Mouse (Mus musculus) lung, adult 18-20 months (tissue): ENCODE measurements around the gene Cdc25b.

Experiments used
- DNase-seq, 2 experiments: peaks; one replicate each; pipeline ENCODE4 v3.0.0; 2022; ENCODE audit warnings: mixed read lengths in 2 of 2

Gene Cdc25b

GRCm38 (mm10) chr2:131160671-131161111 lies 26.1 kb upstream of the Cdc25b start:
- peak; percentile 36 to 44 for DNase-seq

DNA sequence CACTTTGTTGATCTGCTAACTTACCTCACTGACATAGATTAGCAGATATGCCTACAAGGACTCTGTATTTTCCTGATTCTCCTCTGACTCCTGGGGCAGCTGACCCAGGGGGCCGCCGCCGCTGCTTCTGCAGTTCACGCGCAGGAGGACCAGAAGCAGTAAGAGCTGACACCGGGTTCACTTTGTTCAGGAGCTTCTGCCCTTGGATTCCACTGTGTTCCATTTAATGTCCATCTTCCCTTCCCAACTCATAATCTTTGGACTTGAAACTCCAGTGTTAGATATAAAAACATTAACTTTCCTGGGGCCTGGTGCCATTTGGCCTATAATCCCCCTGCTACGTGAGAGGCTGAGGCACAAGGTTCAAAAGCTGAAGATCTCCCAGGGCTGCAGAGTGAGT lies 22.8 kb upstream of the Cdc25b start:
- no peak for DNase-seq

GRCm38 (mm10) chr2:131166172-131166571 lies 20.6 kb upstream of the Cdc25b start:
- no peak for DNase-seq

- DNase-seq = no peak
Measured at GRCm38 (mm10) chr2:131167984-131168383, 18.8 kb upstream of the Cdc25b start.

- no peak for DNase-seq
Measured at GRCm38 (mm10) chr2:131168914-131169313, 17.8 kb upstream of the Cdc25b start.

DNA sequence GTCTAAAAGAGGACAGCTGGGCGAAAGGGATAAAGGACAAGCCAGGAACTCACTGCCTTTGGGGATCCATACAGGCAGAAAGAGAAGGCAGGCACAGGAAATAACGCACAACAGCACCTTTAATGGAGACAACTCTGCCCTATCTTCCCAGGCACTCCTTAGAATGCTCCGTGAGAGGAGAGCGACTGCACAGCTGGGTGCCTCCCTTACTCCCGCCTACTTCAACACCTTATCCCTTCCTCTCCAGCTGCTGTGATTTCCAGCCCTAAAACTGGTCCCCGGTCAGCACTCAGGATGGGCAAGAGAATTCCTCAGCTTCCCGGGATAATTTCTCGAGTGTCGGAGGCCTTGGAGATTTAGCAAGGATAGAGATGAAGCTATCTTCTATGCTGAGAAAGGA lies 15.8 kb upstream of the Cdc25b start:
- no peak for DNase-seq

GRCm38 (mm10) chr2:131171401-131172104 lies 15.2 kb upstream of the Cdc25b start:
- DNase-seq = peak; percentile 81 to 85

GRCm38 (mm10) chr2:131172322-131172721 lies 14.4 kb upstream of the Cdc25b start:
- DNase-seq = no peak

DNA sequence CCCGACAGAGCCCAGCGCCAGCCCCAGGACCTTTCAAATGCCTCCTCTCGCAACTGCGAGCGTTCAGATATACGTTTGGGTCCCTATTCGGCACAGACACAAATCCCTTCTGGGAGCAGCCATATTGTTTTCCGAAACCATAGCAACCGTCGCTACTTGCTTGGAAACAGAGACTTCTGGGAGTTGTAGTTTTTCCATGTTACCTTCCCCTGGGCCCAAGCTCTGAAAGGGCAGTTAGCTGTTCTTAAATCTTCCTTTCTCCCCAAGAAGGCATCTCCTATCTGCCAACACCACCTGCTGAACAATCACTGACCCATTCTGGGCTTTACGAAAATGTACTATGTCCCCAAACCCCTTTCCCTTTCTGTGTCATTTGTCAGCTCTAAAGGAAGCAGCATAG lies 12.0 kb upstream of the Cdc25b start:
- peak; percentile 61 to 71 for DNase-seq

DNA sequence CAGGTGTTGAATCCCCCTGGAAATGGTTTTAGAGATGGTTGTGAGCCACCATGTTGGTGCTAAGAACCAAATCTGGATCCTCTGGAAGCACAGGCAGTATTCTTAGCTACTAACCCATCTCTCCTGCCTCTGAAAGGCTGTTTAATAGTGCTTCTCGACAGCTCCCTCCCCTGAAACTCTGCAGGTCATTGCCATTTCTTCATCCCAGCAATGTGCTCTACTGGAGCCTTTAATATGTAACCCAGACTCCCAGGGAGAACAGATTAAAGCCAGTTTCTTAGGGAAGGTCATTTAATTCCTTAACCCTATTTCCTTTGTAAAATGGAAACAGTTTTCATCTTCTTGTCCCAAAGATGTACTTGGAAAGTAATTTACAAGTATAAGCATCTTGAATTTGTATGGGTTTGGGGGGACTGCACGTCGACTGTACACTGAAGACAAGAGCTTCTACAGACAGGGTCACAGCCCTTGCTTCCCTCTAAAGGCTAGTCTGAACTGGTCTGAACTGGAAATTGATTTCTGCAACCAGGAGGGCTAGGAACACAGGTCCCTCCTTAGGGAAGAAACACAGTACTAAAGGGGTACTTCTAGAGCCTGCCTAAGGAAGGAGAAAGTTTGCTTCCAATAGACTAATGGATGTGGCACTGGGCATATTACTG lies 11.3 kb upstream of the Cdc25b start:
- DNase-seq = no peak

- no peak for DNase-seq
Measured at GRCm38 (mm10) chr2:131175945-131176309, 10.8 kb upstream of the Cdc25b start.

GRCm38 (mm10) chr2:131176491-131176890 lies 10.3 kb upstream of the Cdc25b start:
- peak; percentile 77 to 84 for DNase-seq

GRCm38 (mm10) chr2:131177932-131178331 lies 8.8 kb upstream of the Cdc25b start:
- no peak for DNase-seq

GRCm38 (mm10) chr2:131178828-131179245 lies 7.9 kb upstream of the Cdc25b start:
- peak in 1 of 2 experiments; percentile 36 for DNase-seq

- peak; percentile 60 to 71 for DNase-seq
Measured at GRCm38 (mm10) chr2:131179246-131179886, 7.4 kb upstream of the Cdc25b start.

GRCm38 (mm10) chr2:131179990-131180587 lies 6.7 kb upstream of the Cdc25b start, which contains the start of gene Cenpb:
Gene Cenpb (minus strand): TSS chr2:131180067.
- peak; percentile 78 to 86 for DNase-seq

DNA sequence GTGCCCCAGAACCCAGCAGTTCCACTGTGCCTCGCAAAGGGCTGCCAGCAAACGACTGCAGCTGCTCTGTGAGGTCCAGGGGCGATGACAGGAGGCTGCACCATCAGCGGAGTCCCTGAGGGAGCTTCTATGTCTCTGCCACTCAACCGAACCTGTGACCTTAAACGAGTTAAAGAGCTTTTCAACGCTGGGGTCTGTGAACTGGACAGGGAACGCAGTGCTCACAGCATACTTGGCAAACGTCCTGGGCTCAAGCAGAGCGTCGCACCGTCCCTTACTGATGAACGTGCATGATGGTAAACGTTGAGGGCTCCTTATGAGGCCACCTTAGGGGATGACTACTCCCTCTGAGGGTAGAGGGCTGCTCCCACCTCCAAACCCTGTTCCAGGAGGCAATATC lies 406 bp upstream of the Cdc25b start:
- DNase-seq = no peak

DNA sequence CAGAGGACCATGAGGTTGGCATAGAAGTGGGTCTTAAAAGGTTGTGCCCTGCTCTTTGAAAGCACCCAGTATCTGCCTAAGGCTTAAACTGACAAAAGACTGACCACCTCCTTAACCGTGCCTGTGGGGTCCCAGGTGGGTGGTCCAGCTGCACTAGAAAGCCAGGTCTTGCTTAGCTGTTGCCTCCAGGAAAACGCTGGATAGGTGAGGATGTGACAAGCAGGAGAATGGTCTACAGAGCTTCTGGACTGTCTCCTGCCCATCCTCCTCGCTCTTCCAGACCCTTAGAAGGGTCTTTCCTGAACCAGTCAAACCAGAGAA lies 813 bp downstream of the Cdc25b start:
- no peak for DNase-seq

DNA sequence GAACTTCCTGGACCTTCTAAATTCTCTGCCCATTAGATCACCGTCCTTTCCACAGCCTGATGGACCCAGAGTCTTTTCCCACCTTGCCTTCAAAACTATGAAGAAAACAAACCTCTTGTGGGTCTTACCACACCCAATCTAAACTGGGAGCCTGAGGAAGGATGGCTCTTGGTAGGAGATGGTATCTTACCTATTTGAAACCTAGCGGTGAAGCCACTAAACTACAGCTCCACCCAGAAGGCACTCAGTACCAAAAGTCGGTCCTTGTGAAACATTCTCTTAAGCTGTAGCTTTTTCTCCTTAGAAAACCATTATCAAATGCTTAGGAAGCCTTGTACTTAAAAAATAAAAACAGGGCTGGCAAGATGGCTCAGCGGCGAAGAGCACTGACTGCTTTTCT lies 1.6 kb downstream of the Cdc25b start:
- DNase-seq = no peak

- peak; percentile 45 to 72 for DNase-seq
Measured at GRCm38 (mm10) chr2:131189521-131190309, 3.0 kb downstream of the Cdc25b start.

- peak in 1 of 2 experiments; percentile 38 for DNase-seq
Measured at GRCm38 (mm10) chr2:131190344-131191004, 3.7 kb downstream of the Cdc25b start.

GRCm38 (mm10) chr2:131191005-131191390 lies 4.2 kb downstream of the Cdc25b start:
- DNase-seq = no peak
